Mouse (Mus musculus) gastrocnemius, postnatal 14 days (tissue): ENCODE measurements around the gene Gm20661. TPM values are rescaled to one million over a fixed set of nuclear protein-coding genes. Genes with fewer than 3 reads are reported as not detected.

Experiments
- total RNA-seq, 2 experiments: library from RNA; stranded (reverse); gene quantifications; 2 replicates each; pipeline ENCODE4 v1.2.3; 2021

The Gm20661 gene
- total RNA-seq, 2 experiments from 2014 or later = 0.33 TPM; not detected in 1

Other genes starting within 250 kb of the Gm20661 start
- 10 to 100 TPM; 30.9 to 40.5 TPM for gene Rbm5, start 212.1 kb upstream of the Gm20661 start, total RNA-seq
- 10 to 100 TPM; 18.0 to 19.7 TPM for gene Rbm6, start 109.8 kb upstream of the Gm20661 start, total RNA-seq
- gene Mon1a, start 94.9 kb upstream of the Gm20661 start, total RNA-seq = 1 to 10 TPM; 5.9 to 6.7 TPM
- 1 to 10 TPM; 1.2 to 1.8 TPM for gene Mst1r, start 76.2 kb upstream of the Gm20661 start, total RNA-seq
- gene Actl11, start 54.6 kb upstream of the Gm20661 start, total RNA-seq = not detected
- gene Camkv, start 47.4 kb upstream of the Gm20661 start, total RNA-seq = under 1 TPM; 0.16 to 0.24 TPM
- gene Traip, start 32.9 kb upstream of the Gm20661 start, total RNA-seq = 1 to 10 TPM in 1 of 2 experiments, under 1 TPM in 1; 0.97 to 1.1 TPM
- 1 to 10 TPM; 2.6 to 4.0 TPM for gene Uba7, start 7.6 kb upstream of the Gm20661 start, total RNA-seq
- 1 to 10 TPM; 6.0 to 7.6 TPM for gene Inka1, start 2.8 kb downstream of the Gm20661 start, total RNA-seq
- 1 to 10 TPM in 1 of 2 experiments, under 1 TPM in 1; 0.68 to 1.1 TPM for gene Cdhr4, start 9.4 kb downstream of the Gm20661 start, total RNA-seq
- not detected for gene Gm20662, start 13.3 kb downstream of the Gm20661 start, total RNA-seq
- 10 to 100 TPM; 26.3 to 28.8 TPM for gene Ip6k1, start 19.4 kb downstream of the Gm20661 start, total RNA-seq
- 1 to 10 TPM; 4.7 to 8.3 TPM for gene Gmppb, start 66.2 kb downstream of the Gm20661 start, total RNA-seq
- 1 to 10 TPM; 1.0 to 2.4 TPM for gene Amigo3, start 70.1 kb downstream of the Gm20661 start, total RNA-seq
- not detected for gene Mst1, start 97.4 kb downstream of the Gm20661 start, total RNA-seq
- gene Rnf123, start 100.3 kb downstream of the Gm20661 start, total RNA-seq = 100 to 1,000 TPM; 154 to 161 TPM
- 10 to 100 TPM; 37.9 to 38.3 TPM for gene Apeh, start 111.5 kb downstream of the Gm20661 start, total RNA-seq
- gene Bsn, start 207.3 kb downstream of the Gm20661 start, total RNA-seq = under 1 TPM; 0.11 to 0.29 TPM